Mouse (Mus musculus) E14TG2a.4 (cell line): ENCODE results near the gene Slc37a4.

Experiments
- CTCF ChIP-seq: conservative IDR thresholded peaks from 2 replicates; pipeline ENCODE4 v1.5.1; 2014; ENCODE audit warnings: low read length
- POU5F1 ChIP-seq: IDR thresholded peaks from 2 replicates; pipeline ENCODE4 v1.6.1; 2014; ENCODE audit warnings: low read length, borderline replicate concordance

DNA sequence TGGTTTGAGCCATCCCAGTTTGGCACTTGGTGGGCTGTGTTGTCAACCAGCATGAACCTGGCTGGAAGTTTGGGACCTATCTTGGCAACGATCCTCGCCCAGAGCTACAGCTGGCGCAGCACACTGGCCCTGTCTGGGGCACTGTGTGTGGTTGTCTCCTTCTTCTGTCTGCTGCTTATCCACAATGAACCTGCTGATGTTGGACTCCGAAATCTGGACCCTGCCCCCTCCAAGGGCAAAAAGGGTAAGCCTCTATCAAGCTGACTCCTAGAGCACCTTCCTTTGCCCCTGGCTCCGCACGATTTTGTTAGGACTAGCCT is 3.1 kb downstream of the Slc37a4 start:
- TF ChIP-seq CTCF: no peak
- no peak for TF ChIP-seq POU5F1
